Mouse (Mus musculus) liver, postnatal 0 days (tissue): Measurements from ENCODE around the gene Ptma. TPM values are rescaled to one million over a fixed set of nuclear protein-coding genes. Genes with fewer than 3 reads are reported as not detected.

ENCODE experiments used
- ATAC-seq: fragments of 200-750 bp; cut with Nextera tagmentation; 2 replicates; pipeline ENCODE4 v1.8.0; 2017; ENCODE audit warnings: mild to moderate bottlenecking, moderate library complexity
- DNase-seq: peaks from one replicate; pipeline ENCODE4 v3.0.0-alpha.2; 2016
- H3K27ac ChIP-seq: fragments of 300-500 bp; sonication (generic); 2 replicates; pipeline ENCODE4 v1.5.1; 2014; ENCODE audit warnings: antibody characterized with exemption, moderate library complexity, mild to moderate bottlenecking, low read depth
- H3K27me3 ChIP-seq: fragments of 300-500 bp; sonication (generic); 2 replicates; pipeline ENCODE4 v1.6.1; 2014; ENCODE audit warnings: low read length, control low read depth, mixed read lengths; ENCODE audit not compliant: insufficient read depth
- H3K36me3 ChIP-seq: fragments of 300-500 bp; sonication (generic); replicated peaks from 2 replicates; pipeline ENCODE4 v1.6.1; 2014; ENCODE audit warnings: mild to moderate bottlenecking, control low read depth, low read length, moderate library complexity, mixed read lengths; ENCODE audit not compliant: insufficient read depth
- H3K4me1 ChIP-seq: fragments of 300-500 bp; sonication (generic); 2 replicates; pipeline ENCODE4 v1.6.1; 2014; ENCODE audit warnings: antibody characterized with exemption, mild to moderate bottlenecking, control low read depth; ENCODE audit not compliant: insufficient read depth
- H3K4me2 ChIP-seq: fragments of 300-500 bp; sonication (generic); 2 replicates; pipeline ENCODE4 v1.6.1; 2014; ENCODE audit warnings: low read depth, mild to moderate bottlenecking, low read length, moderate library complexity, mixed read lengths
- H3K4me3 ChIP-seq: fragments of 300-500 bp; sonication (generic); 2 replicates; pipeline ENCODE4 v1.5.1; 2014; ENCODE audit warnings: low read depth, low read length
- H3K9ac ChIP-seq: fragments of 300-500 bp; sonication (generic); replicated peaks from 2 replicates; pipeline ENCODE4 v1.6.1; 2014; ENCODE audit warnings: mild to moderate bottlenecking, moderate library complexity
- H3K9me3 ChIP-seq: fragments of 300-500 bp; sonication (generic); 2 replicates; pipeline ENCODE4 v1.6.1; 2016; ENCODE audit warnings: mild to moderate bottlenecking, control low read depth, low read length, mixed read lengths
- CTCF ChIP-seq: sonication (generic); IDR thresholded peaks from 2 replicates; pipeline ENCODE4 v1.5.1; 2016; ENCODE audit warnings: antibody characterized with exemption, low read depth
- EP300 ChIP-seq: IDR thresholded peaks from 2 replicates; pipeline ENCODE4 v1.6.1; 2016; ENCODE audit warnings: antibody characterized with exemption, low read depth, mild to moderate bottlenecking
- WGBS: fragments of 180-500 bp; shearing (Covaris S2); extraction: QIAGEN DNeasy Blood & Tissue Kit; methylation state at CpG from one replicate; pipeline ENCODE4 v1.1.7; 2014; ENCODE audit not compliant: insufficient replicate concordance; 5-methylcytosine and 5-hydroxymethylcytosine counted together
- polyA plus RNA-seq: library from polyadenylated mRNA; unstranded; fragments of >200 nt; fragmentation: Nextera tagmentation; extraction: Ambion mirVana; gene quantifications from 2 replicates; pipeline ENCODE4 v1.2.1, GENCODE M21; 2015

Ptma gene
- polyA plus RNA-seq: 750 and 799 TPM in 2 replicates

- Histone ChIP-seq H3K27ac (peak within 1 kb of the TSS; percentile 100), H3K4me2 (peak within 1 kb of the TSS; percentile 93), H3K36me3 (peaks cover 11% of the 10 kb centered on the region), H3K4me3 (peak within 1 kb of the TSS; percentile 99), H3K9me3 (no peaks in the 10 kb centered on the region), H3K4me1 (peaks cover 24% of the 10 kb centered on the region), H3K9ac (peak within 1 kb of the TSS; percentile 99), H3K27me3 (no peaks in the 10 kb centered on the region)
- ATAC-seq (peak; percentile 82), DNase-seq (peak; percentile 97)
- TF ChIP-seq EP300: peak; percentile 61; the same call in 1 of the 2 replicates
- TF ChIP-seq CTCF: peak; percentile 2
- WGBS: 2% methylated on average over 51 of the region's 63 CpGs
Measured at GRCm38 (mm10) chr1:86526116-86526788, at the start of gene Ptma. Gene Ptma, plus strand, starts transcription at chr1:86526726.

GRCm38 (mm10) chr1:86477738-86478285, 48.7 kb upstream of the Ptma start:
- no peak overlapping the region for H3K27ac ChIP-seq
- 81% methylated on average over 5 of the region's 5 CpGs for WGBS
- no peaks in the 10 kb centered on the region for H3K36me3 ChIP-seq
- peaks cover 45% of the 10 kb centered on the region for H3K4me1 ChIP-seq
- no peak for DNase-seq
- H3K27me3 ChIP-seq: no peaks in the 10 kb centered on the region
- no peaks in the 10 kb centered on the region for H3K9me3 ChIP-seq
- no peak overlapping the region for H3K4me3 ChIP-seq
- H3K9ac ChIP-seq: no peak overlapping the region
- no peak for TF ChIP-seq CTCF
- TF ChIP-seq EP300: no peak
- ATAC-seq: no peak
- H3K4me2 ChIP-seq: no peak overlapping the region

- ATAC-seq: peak; percentile 96
- WGBS: 28% methylated on average over 8 of the region's 8 CpGs
- Histone ChIP-seq H3K4me3 (no peak overlapping the region), H3K9ac (no peak overlapping the region), H3K4me2 (no peak overlapping the region), H3K27me3 (no peaks in the 10 kb centered on the region), H3K27ac (peak overlapping the region; percentile 84), H3K36me3 (no peaks in the 10 kb centered on the region), H3K9me3 (no peaks in the 10 kb centered on the region), H3K4me1 (peaks cover 37% of the 10 kb centered on the region)
- DNase-seq: peak; percentile 64
- peak; percentile 94 for TF ChIP-seq EP300
- TF ChIP-seq CTCF: no peak
Measured at GRCm38 (mm10) chr1:86479099-86479825, 47.3 kb upstream of the Ptma start.

- no peak for TF ChIP-seq CTCF
- TF ChIP-seq EP300: no peak
- WGBS: 75% methylated on average over 6 of the region's 6 CpGs
- Histone ChIP-seq H3K4me2 (no peak overlapping the region), H3K27ac (peak overlapping the region; percentile 84; the same call in 1 of the 2 replicates), H3K27me3 (no peaks in the 10 kb centered on the region), H3K9me3 (no peaks in the 10 kb centered on the region), H3K9ac (no peak overlapping the region), H3K36me3 (no peaks in the 10 kb centered on the region), H3K4me1 (peaks cover 37% of the 10 kb centered on the region), H3K4me3 (no peak overlapping the region)
- ATAC-seq (no peak), DNase-seq (no peak)
Measured at GRCm38 (mm10) chr1:86480288-86480687, 46.2 kb upstream of the Ptma start.

GRCm38 (mm10) chr1:86480735-86481447, 45.6 kb upstream of the Ptma start:
- H3K4me1 ChIP-seq: peaks cover 37% of the 10 kb centered on the region
- no peaks in the 10 kb centered on the region for H3K27me3 ChIP-seq
- TF ChIP-seq CTCF (no peak), EP300 (no peak)
- H3K4me2 ChIP-seq: no peak overlapping the region
- no peaks in the 10 kb centered on the region for H3K9me3 ChIP-seq
- H3K9ac ChIP-seq: no peak overlapping the region
- ATAC-seq (no peak), DNase-seq (no peak)
- H3K4me3 ChIP-seq: no peak overlapping the region
- WGBS: 70% methylated on average over 8 of the region's 8 CpGs
- peak overlapping the region; percentile 39; the same call in 1 of the 2 replicates for H3K27ac ChIP-seq
- H3K36me3 ChIP-seq: no peaks in the 10 kb centered on the region

GRCm38 (mm10) chr1:86481468-86481867, 45.1 kb upstream of the Ptma start:
- H3K9ac ChIP-seq: no peak overlapping the region
- H3K27ac ChIP-seq: 0 out of 2 replicates have a peak overlapping the region, but pooled peaks have one; percentile 39
- no peaks in the 10 kb centered on the region for H3K27me3 ChIP-seq
- DNase-seq (no peak), ATAC-seq (peak; percentile 15; the same call in 1 of the 2 replicates)
- no peak overlapping the region for H3K4me3 ChIP-seq
- no peaks in the 10 kb centered on the region for H3K36me3 ChIP-seq
- H3K9me3 ChIP-seq: no peaks in the 10 kb centered on the region
- no peak for TF ChIP-seq CTCF
- TF ChIP-seq EP300: no peak
- peaks cover 37% of the 10 kb centered on the region for H3K4me1 ChIP-seq
- WGBS: 68% methylated on average over 7 of the region's 7 CpGs
- no peak overlapping the region for H3K4me2 ChIP-seq
